ENCODE assay signal across 11 mouse cellular contexts in the genomic region with DNA sequence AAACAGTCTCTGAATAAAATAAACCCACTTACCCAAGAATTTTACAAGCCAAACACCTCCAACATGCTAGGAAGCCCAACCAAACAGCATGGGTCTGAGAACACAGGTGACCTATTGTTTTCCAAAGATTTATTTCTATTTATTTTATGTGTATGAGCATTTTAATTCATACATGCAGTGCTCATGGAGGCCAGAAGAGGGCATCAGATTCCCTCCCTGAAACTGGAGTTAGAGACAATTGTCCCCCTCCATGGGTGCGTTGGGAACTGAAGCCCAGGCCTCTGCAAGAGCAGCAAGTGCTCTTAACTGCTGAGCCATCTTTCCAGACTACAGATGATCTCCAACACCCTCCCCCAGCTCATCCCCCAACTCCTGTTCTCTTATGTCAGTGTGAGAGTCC. TPM values are rescaled to one million over a fixed set of nuclear protein-coding genes. Genes with fewer than 3 reads are reported as not detected.
DNase-seq lines count a peak whose midpoint lies in the region; ATAC-seq and TF ChIP-seq lines count a peak whose summit lies in the region.
"Had no signal": no experiment of that assay in that cellular context is flagged by ENCODE, and none has a peak within 500 bp of the region (broad histone marks: within the 10 kb centered on the region; RNA-seq: fewer than 3 reads in every experiment).

No protein-coding gene starts in this region.

- peak; percentile 44 for TF ChIP-seq CTCF in liver, postnatal 0 days (IDR thresholded peaks at IDR 0.05; ENCODE audit: low read depth)

- no peak overlapping the region for H3K9ac ChIP-seq in embryonic facial prominence, embryonic 15.5 days
- H3K9ac ChIP-seq in liver, postnatal 0 days (replicated peaks): no peak overlapping the region
- no peak overlapping the region for H3K9ac ChIP-seq in midbrain, embryonic 14.5 days (replicated peaks; ENCODE audit: low read length)
- H3K9ac ChIP-seq in forebrain, embryonic 16.5 days (replicated peaks; ENCODE audit: low read depth, low read length): no peak overlapping the region
- H3K9ac ChIP-seq: stomach, embryonic 15.5 days had no signal

- no peak for DNase-seq in embryonic facial prominence, embryonic 10.5 days (ENCODE audit: low spot score)
- no peak for DNase-seq in liver, postnatal 0 days
- no peak for DNase-seq in liver
- peak; percentile 38 for DNase-seq in induced T-regulatory cell, adult 2 months (ENCODE audit: low read depth)
- DNase-seq in thymus, postnatal 14 days: peak; percentile 46
- DNase-seq in midbrain, embryonic 14.5 days: no peak
- DNase-seq: gastrocnemius, postnatal 25 days had no signal

- H3K27me3 ChIP-seq in embryonic facial prominence, embryonic 15.5 days: no peaks in the 10 kb centered on the region
- no peaks in the 10 kb centered on the region for H3K27me3 ChIP-seq in embryonic facial prominence, embryonic 10.5 days (replicated peaks; ENCODE audit: low read depth, poor library complexity, severe bottlenecking)
- H3K27me3 ChIP-seq in liver, postnatal 0 days (ENCODE audit: insufficient read depth, low read length): no peaks in the 10 kb centered on the region
- H3K27me3 ChIP-seq in midbrain, embryonic 14.5 days (ENCODE audit: control insufficient read depth, insufficient read depth, low read length): no peaks in the 10 kb centered on the region
- no peaks in the 10 kb centered on the region for H3K27me3 ChIP-seq in forebrain, embryonic 16.5 days (replicated peaks; ENCODE audit: control insufficient read depth, insufficient read depth, low read length)
- H3K27me3 ChIP-seq: stomach, embryonic 15.5 days had no signal

- no peak overlapping the region for H3K4me3 ChIP-seq in embryonic facial prominence, embryonic 15.5 days (replicated peaks)
- no peak overlapping the region for H3K4me3 ChIP-seq in embryonic facial prominence, embryonic 10.5 days
- H3K4me3 ChIP-seq in liver, postnatal 0 days (ENCODE audit: low read depth, low read length): no peak overlapping the region
- H3K4me3 ChIP-seq in midbrain, embryonic 14.5 days (replicated peaks; ENCODE audit: low read depth, low read length): no peak overlapping the region
- H3K4me3 ChIP-seq in forebrain, embryonic 16.5 days (replicated peaks; ENCODE audit: low read length): no peak overlapping the region
- H3K4me3 ChIP-seq: erythroblast, embryonic 14.5 days; stomach, embryonic 15.5 days had no signal

- ATAC-seq in embryonic facial prominence, embryonic 15.5 days (ENCODE audit: insufficient number of reproducible peaks, low FRiP score, low TSS enrichment, low read depth): no peak
- ATAC-seq in liver, postnatal 0 days: no peak
- ATAC-seq in midbrain, embryonic 14.5 days (ENCODE audit: low FRiP score, low TSS enrichment): no peak
- no peak for ATAC-seq in forebrain, embryonic 16.5 days

- 92% methylated on average over 1 of the region's 1 CpGs for WGBS in embryonic facial prominence, embryonic 15.5 days
- 92% methylated on average over 1 of the region's 1 CpGs for WGBS in embryonic facial prominence, embryonic 10.5 days
- WGBS in liver, postnatal 0 days (ENCODE audit: insufficient replicate concordance): 77% methylated on average over 1 of the region's 1 CpGs
- WGBS in midbrain, embryonic 14.5 days: 94% methylated on average over 1 of the region's 1 CpGs
- 89% methylated on average over 1 of the region's 1 CpGs for WGBS in forebrain, embryonic 16.5 days

- no peak overlapping the region for H3K4me2 ChIP-seq in embryonic facial prominence, embryonic 15.5 days (replicated peaks)
- no peak overlapping the region for H3K4me2 ChIP-seq in liver, postnatal 0 days (ENCODE audit: low read depth, low read length)
- H3K4me2 ChIP-seq in midbrain, embryonic 14.5 days (ENCODE audit: low read length): no peak overlapping the region
- no peak overlapping the region for H3K4me2 ChIP-seq in forebrain, embryonic 16.5 days (ENCODE audit: low read length)
- H3K4me2 ChIP-seq: stomach, embryonic 15.5 days had no signal

- peaks cover 17% of the 10 kb centered on the region for H3K4me1 ChIP-seq in embryonic facial prominence, embryonic 15.5 days
- H3K4me1 ChIP-seq in embryonic facial prominence, embryonic 10.5 days: no peaks in the 10 kb centered on the region
- peaks cover 15% of the 10 kb centered on the region for H3K4me1 ChIP-seq in liver, postnatal 0 days (ENCODE audit: insufficient read depth)
- no peaks in the 10 kb centered on the region for H3K4me1 ChIP-seq in midbrain, embryonic 14.5 days (ENCODE audit: control insufficient read depth, insufficient read depth, low read length)
- no peaks in the 10 kb centered on the region for H3K4me1 ChIP-seq in forebrain, embryonic 16.5 days (replicated peaks; ENCODE audit: control insufficient read depth, insufficient read depth, low read length)

- TF ChIP-seq EP300 in liver, postnatal 0 days (IDR thresholded peaks at IDR 0.05; ENCODE audit: low read depth): no peak

- H3K9me3 ChIP-seq in embryonic facial prominence, embryonic 15.5 days (replicated peaks): no peaks in the 10 kb centered on the region
- no peaks in the 10 kb centered on the region for H3K9me3 ChIP-seq in embryonic facial prominence, embryonic 10.5 days
- no peaks in the 10 kb centered on the region for H3K9me3 ChIP-seq in liver, postnatal 0 days (ENCODE audit: low read length)
- H3K9me3 ChIP-seq in midbrain, embryonic 14.5 days (ENCODE audit: control insufficient read depth, low read length): no peaks in the 10 kb centered on the region
- H3K9me3 ChIP-seq in forebrain, embryonic 16.5 days (ENCODE audit: control insufficient read depth, low read length): no peaks in the 10 kb centered on the region
- H3K9me3 ChIP-seq: stomach, embryonic 15.5 days had no signal

- H3K27ac ChIP-seq in embryonic facial prominence, embryonic 15.5 days (replicated peaks): 0 out of 2 replicates have a peak overlapping the region, but pooled peaks have one; percentile 82
- no peak overlapping the region for H3K27ac ChIP-seq in embryonic facial prominence, embryonic 10.5 days (replicated peaks)
- H3K27ac ChIP-seq in liver, postnatal 0 days (ENCODE audit: low read depth): peak overlapping the region; percentile 78
- no peak overlapping the region for H3K27ac ChIP-seq in midbrain, embryonic 14.5 days (replicated peaks; ENCODE audit: low read depth, low read length)
- H3K27ac ChIP-seq in forebrain, embryonic 16.5 days (ENCODE audit: low read length): no peak overlapping the region

- no peaks in the 10 kb centered on the region for H3K36me3 ChIP-seq in embryonic facial prominence, embryonic 15.5 days
- no peaks in the 10 kb centered on the region for H3K36me3 ChIP-seq in embryonic facial prominence, embryonic 10.5 days (replicated peaks)
- no peaks in the 10 kb centered on the region for H3K36me3 ChIP-seq in liver, postnatal 0 days (replicated peaks; ENCODE audit: insufficient read depth, low read length)
- no peaks in the 10 kb centered on the region for H3K36me3 ChIP-seq in midbrain, embryonic 14.5 days (ENCODE audit: control insufficient read depth, insufficient read depth, low read length)
- H3K36me3 ChIP-seq in forebrain, embryonic 16.5 days (ENCODE audit: control insufficient read depth, insufficient read depth): no peaks in the 10 kb centered on the region
- H3K36me3 ChIP-seq: stomach, embryonic 15.5 days had no signal

RNA-seq across cellular contexts. Expression of gene Fos, which starts 57.9 kb away (rescaled TPM):
- 22.7 and 23.9 TPM in 2 replicates for polyA plus RNA-seq in embryonic facial prominence, embryonic 15.5 days (2015; fragmentation: Nextera tagmentation; extraction: Ambion mirVana)
- polyA plus RNA-seq in embryonic facial prominence, embryonic 10.5 days (2016; fragmentation: Nextera tagmentation; extraction: Ambion mirVana): 1.4 and 1.8 TPM in 2 replicates
- polyA plus RNA-seq in liver, postnatal 0 days (2015; fragmentation: Nextera tagmentation; extraction: Ambion mirVana): 1.3 and 1.6 TPM in 2 replicates
- polyA plus RNA-seq in midbrain, embryonic 14.5 days (2014; fragmentation: Nextera tagmentation; extraction: Ambion mirVana): 1.1 and 1.2 TPM in 2 replicates
- 1.9 and 2.4 TPM in 2 replicates for polyA plus RNA-seq in forebrain, embryonic 16.5 days (2015; fragmentation: Nextera tagmentation; extraction: Ambion mirVana)

Comparison
In these comparisons a context has a peak if more than half of its experiments do, and no peak if none do; other contexts are left out.
1. H3K27ac ChIP-seq: peak in embryonic facial prominence, embryonic 15.5 days (single experiment) and liver, postnatal 0 days (single experiment); none in embryonic facial prominence, embryonic 10.5 days (single experiment), midbrain, embryonic 14.5 days (single experiment) and forebrain, embryonic 16.5 days (single experiment).
2. DNase-seq: peak in induced T-regulatory cell, adult 2 months (single experiment) and thymus, postnatal 14 days (single experiment); none in embryonic facial prominence, embryonic 10.5 days (single experiment), liver, postnatal 0 days (single experiment), liver (single experiment) and midbrain, embryonic 14.5 days (single experiment).